Mouse (Mus musculus): ENCODE results near the gene Lrriq1. TPM values are rescaled to one million over a fixed set of nuclear protein-coding genes. Genes with fewer than 3 reads are reported as not detected.

Gene Lrriq1
- total RNA-seq, 1 experiment, result 0.31 TPM

GRCm38 (mm10) chr10:103194655-103195328 lies 41.3 kb downstream of the Lrriq1 start:
- H3K4me3 ChIP-seq (ENCODE audit: insufficient read depth in 1 of 2, low read depth in 1 of 2, low read length in 2 of 2, poor library complexity in 1 of 2, severe bottlenecking in 1 of 2), result no peak overlapping the region
- H3K9ac ChIP-seq (ENCODE audit: insufficient read depth, low read depth, low read length, poor library complexity, severe bottlenecking), result no peak overlapping the region
- no peaks in the 10 kb centered on the region for H3K4me1 ChIP-seq (ENCODE audit: control insufficient read depth in 2 of 2, insufficient read depth in 2 of 2, low read length in 2 of 2, poor library complexity in 1 of 2)
- no peaks in the 10 kb centered on the region for H3K9me3 ChIP-seq (ENCODE audit: control insufficient read depth, insufficient read depth, low read depth, low read length)
- peak; percentile 21 for DNase-seq (ENCODE audit: low read depth, low spot score)
- in situ Hi-C loops (cut with MboI; ENCODE audit: low sequenced_read_pairs in 2 of 2, unreplicated experiment in 2 of 2), result no loop called here
- no peaks in the 10 kb centered on the region for H3K36me3 ChIP-seq (ENCODE audit: control insufficient read depth, insufficient read depth, low read length, poor library complexity, severe bottlenecking)
- TF ChIP-seq MAFK (IDR thresholded peaks at IDR 0.05; ENCODE audit: insufficient read depth, low read depth, low read length), result no peak
- peak; percentile 47; the same call in 1 of the 2 replicates for TF ChIP-seq ZC3H11A (IDR thresholded peaks at IDR 0.05; ENCODE audit: borderline replicate concordance, low read depth, low read length)
- TF ChIP-seq ZNF384 (IDR thresholded peaks at IDR 0.05; ENCODE audit: low read depth, low read length), result no peak
- no peak for TF ChIP-seq CHD2 (IDR thresholded peaks at IDR 0.05; ENCODE audit: low read depth, low read length)
- TF ChIP-seq HCFC1 (IDR thresholded peaks at IDR 0.05; ENCODE audit: borderline replicate concordance, insufficient read depth, low read length), result no peak
- no peak overlapping the region for H3K27ac ChIP-seq (ENCODE audit: insufficient read depth, low read depth, low read length, poor library complexity, severe bottlenecking)

DNA sequence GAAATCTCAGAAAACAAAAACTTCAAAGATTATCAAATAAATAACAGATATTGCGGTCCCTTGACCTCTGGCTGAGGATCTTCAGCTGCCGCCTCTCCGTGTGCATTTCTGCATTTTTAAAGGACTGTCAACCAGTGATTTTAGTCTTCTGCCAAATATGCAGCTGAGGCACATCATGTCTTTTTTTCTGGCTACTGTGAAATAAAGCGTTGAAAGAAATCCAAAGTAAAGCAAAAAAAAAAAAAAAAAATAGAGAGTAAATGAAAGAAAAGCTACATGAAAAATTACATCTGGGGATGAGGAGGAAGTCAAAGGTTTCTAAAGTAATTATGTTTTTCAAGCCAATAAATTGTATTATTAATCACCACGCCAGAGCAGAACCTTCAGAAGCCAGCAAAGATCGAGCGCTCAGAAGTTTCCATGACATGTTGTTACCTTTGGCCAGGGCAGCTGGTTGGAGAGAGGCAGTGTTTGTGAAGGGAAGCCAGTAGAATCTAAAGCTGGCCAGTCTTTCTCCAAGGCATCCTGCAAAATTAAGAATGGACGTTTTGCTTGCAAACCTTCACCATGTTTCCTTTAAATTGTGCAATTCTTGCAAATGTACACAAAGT lies 90.2 kb downstream of the Lrriq1 start:
- Histone ChIP-seq H3K4me1 (ENCODE audit: control insufficient read depth in 2 of 2, insufficient read depth in 2 of 2, low read length in 2 of 2, poor library complexity in 1 of 2) (no peaks in the 10 kb centered on the region), H3K27ac (ENCODE audit: insufficient read depth, low read depth, low read length, poor library complexity, severe bottlenecking) (no peak overlapping the region), H3K9me3 (ENCODE audit: control insufficient read depth, insufficient read depth, low read depth, low read length) (no peaks in the 10 kb centered on the region), H3K9ac (ENCODE audit: insufficient read depth, low read depth, low read length, poor library complexity, severe bottlenecking) (no peak overlapping the region), H3K4me3 (ENCODE audit: insufficient read depth in 1 of 2, low read depth in 1 of 2, low read length in 2 of 2, poor library complexity in 1 of 2, severe bottlenecking in 1 of 2) (no peak overlapping the region), H3K36me3 (ENCODE audit: control insufficient read depth, insufficient read depth, low read length, poor library complexity, severe bottlenecking) (no peaks in the 10 kb centered on the region)
- no peak for DNase-seq (ENCODE audit: low read depth, low spot score)
- in situ Hi-C loops (cut with MboI; ENCODE audit: low sequenced_read_pairs in 2 of 2, unreplicated experiment in 2 of 2), result no loop called here
- no peak for TF ChIP-seq ZC3H11A (IDR thresholded peaks at IDR 0.05; ENCODE audit: borderline replicate concordance, low read depth, low read length)
- TF ChIP-seq HCFC1 (IDR thresholded peaks at IDR 0.05; ENCODE audit: borderline replicate concordance, insufficient read depth, low read length), result no peak
- no peak for TF ChIP-seq CHD2 (IDR thresholded peaks at IDR 0.05; ENCODE audit: low read depth, low read length)
- TF ChIP-seq ZNF384 (IDR thresholded peaks at IDR 0.05; ENCODE audit: low read depth, low read length), result no peak
- TF ChIP-seq MAFK (IDR thresholded peaks at IDR 0.05; ENCODE audit: insufficient read depth, low read depth, low read length), result no peak

DNA sequence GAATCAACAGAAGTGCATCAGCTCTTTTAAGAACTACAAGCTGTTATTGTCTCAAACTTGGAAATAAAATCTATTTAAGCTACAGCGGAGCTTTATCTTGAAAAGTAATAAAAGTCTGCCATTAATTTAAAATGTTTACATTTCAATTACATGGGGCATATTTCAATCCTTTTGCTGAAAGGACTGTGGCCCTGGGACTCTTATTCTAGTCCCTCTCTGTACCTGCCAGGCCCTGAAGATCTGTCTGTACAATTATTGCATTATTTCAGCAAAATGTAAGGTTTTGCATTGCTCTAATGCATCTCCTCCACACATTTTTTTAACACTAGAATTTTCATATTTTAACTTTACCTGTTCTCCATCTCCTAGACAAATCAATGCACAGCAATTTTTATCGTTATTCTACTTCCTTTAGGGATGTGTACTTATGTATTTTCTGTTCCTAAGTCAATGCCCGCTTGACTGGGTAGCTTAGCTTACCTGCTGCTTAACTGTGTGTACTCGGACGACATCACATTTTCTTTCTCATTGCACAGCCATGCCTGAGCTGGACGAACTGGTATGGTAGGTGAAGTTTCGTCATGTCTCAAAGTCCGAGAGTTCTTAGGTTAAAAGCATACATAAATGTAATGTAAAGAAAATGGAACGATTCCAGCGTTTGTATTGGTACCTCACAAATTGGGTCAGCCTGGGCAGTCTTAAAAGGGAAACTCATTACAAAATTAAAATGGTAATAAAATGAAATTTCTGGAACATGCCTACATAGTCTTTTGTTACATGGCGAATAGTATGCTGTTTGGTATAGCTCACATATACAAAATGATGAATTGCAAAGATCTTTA lies 91.0 kb downstream of the Lrriq1 start:
- no peak for DNase-seq (ENCODE audit: low read depth, low spot score)
- in situ Hi-C loops (cut with MboI; ENCODE audit: low sequenced_read_pairs in 2 of 2, unreplicated experiment in 2 of 2), result no loop called here
- no peak overlapping the region for H3K9ac ChIP-seq (ENCODE audit: insufficient read depth, low read depth, low read length, poor library complexity, severe bottlenecking)

DNA sequence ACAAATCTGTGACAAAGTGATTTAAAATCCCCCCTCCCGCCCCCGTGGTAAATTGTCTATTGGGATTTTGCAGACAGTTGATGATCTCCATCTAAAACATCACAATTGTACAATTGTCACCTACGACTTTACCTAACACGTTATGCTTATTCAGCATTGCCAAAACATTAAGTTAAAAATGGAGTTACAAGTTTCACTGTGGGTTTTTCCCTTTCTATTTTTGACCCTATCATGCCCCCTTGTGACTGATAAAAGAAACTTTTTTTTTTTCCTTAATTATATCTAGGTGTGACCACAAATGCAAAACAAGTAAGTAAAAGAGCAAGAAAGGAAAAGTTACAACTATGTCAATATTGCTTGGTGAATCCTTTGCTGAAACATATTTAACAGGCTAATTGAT lies 93.6 kb downstream of the Lrriq1 start:
- no peak overlapping the region for H3K9ac ChIP-seq (ENCODE audit: insufficient read depth, low read depth, low read length, poor library complexity, severe bottlenecking)
- no peaks in the 10 kb centered on the region for H3K36me3 ChIP-seq (ENCODE audit: control insufficient read depth, insufficient read depth, low read length, poor library complexity, severe bottlenecking)
- H3K4me3 ChIP-seq (ENCODE audit: insufficient read depth in 1 of 2, low read depth in 1 of 2, low read length in 2 of 2, poor library complexity in 1 of 2, severe bottlenecking in 1 of 2), result no peak overlapping the region
- DNase-seq (ENCODE audit: low read depth, low spot score), result no peak
- in situ Hi-C loops (cut with MboI; ENCODE audit: low sequenced_read_pairs in 2 of 2, unreplicated experiment in 2 of 2), result no loop called here
- no peaks in the 10 kb centered on the region for H3K9me3 ChIP-seq (ENCODE audit: control insufficient read depth, insufficient read depth, low read depth, low read length)
- no peak overlapping the region for H3K27ac ChIP-seq (ENCODE audit: insufficient read depth, low read depth, low read length, poor library complexity, severe bottlenecking)
- TF ChIP-seq CHD2 (IDR thresholded peaks at IDR 0.05; ENCODE audit: low read depth, low read length), result no peak
- TF ChIP-seq MAFK (IDR thresholded peaks at IDR 0.05; ENCODE audit: insufficient read depth, low read depth, low read length), result no peak
- no peaks in the 10 kb centered on the region for H3K4me1 ChIP-seq (ENCODE audit: control insufficient read depth in 2 of 2, insufficient read depth in 2 of 2, low read length in 2 of 2, poor library complexity in 1 of 2)

More for the DNA sequence above, 91.0 kb downstream of the Lrriq1 start:
- Histone ChIP-seq H3K27ac (ENCODE audit: insufficient read depth, low read depth, low read length, poor library complexity, severe bottlenecking) (no peak overlapping the region), H3K4me1 (ENCODE audit: control insufficient read depth in 2 of 2, insufficient read depth in 2 of 2, low read length in 2 of 2, poor library complexity in 1 of 2) (no peaks in the 10 kb centered on the region), H3K4me3 (ENCODE audit: insufficient read depth in 1 of 2, low read depth in 1 of 2, low read length in 2 of 2, poor library complexity in 1 of 2, severe bottlenecking in 1 of 2) (no peak overlapping the region), H3K36me3 (ENCODE audit: control insufficient read depth, insufficient read depth, low read length, poor library complexity, severe bottlenecking) (no peaks in the 10 kb centered on the region), H3K9me3 (ENCODE audit: control insufficient read depth, insufficient read depth, low read depth, low read length) (no peaks in the 10 kb centered on the region)
- TF ChIP-seq CHD2 (IDR thresholded peaks at IDR 0.05; ENCODE audit: low read depth, low read length) (no peak), MAFK (IDR thresholded peaks at IDR 0.05; ENCODE audit: insufficient read depth, low read depth, low read length) (no peak)

Data from ES-E14 (cell line).